Mouse (Mus musculus) thymus, postnatal 0 days (tissue): ENCODE data around the gene Rab5b. TPM values are rescaled to one million over a fixed set of nuclear protein-coding genes. Genes with fewer than 3 reads are reported as not detected.
A peak's percentile ranks its signal among the peaks of the same experiment; 100 is the strongest.
"Not testable (repeated sequence)": the region's sequence is repeated elsewhere in the genome, so short reads cannot be mapped to it uniquely, and the experiment has no call there.

Source experiments
- DNase-seq: peaks from one replicate; pipeline ENCODE4 v3.0.0-alpha.2; 2015; ENCODE audit warnings: low spot score
- polyA plus RNA-seq: library from polyadenylated mRNA; unstranded; fragments of >200 nt; fragmentation: Nextera tagmentation; extraction: Ambion mirVana; gene quantifications from 2 replicates; pipeline ENCODE4 v1.2.1, GENCODE M21; 2015

Gene Rab5b
- polyA plus RNA-seq, 1 experiment from 2014 or later = 46.5 TPM

- DNase-seq = peak; percentile 58
Observed at GRCm38 (mm10) chr10:128645111-128646011, 50.7 kb downstream of the Rab5b start, which contains the start of gene Ikzf4. Gene Ikzf4 (minus strand): TSS chr10:128645991.

- DNase-seq = no peak
Observed at GRCm38 (mm10) chr10:128642749-128643148, 53.3 kb downstream of the Rab5b start.

GRCm38 (mm10) chr10:128641871-128642270 is 54.2 kb downstream of the Rab5b start:
- DNase-seq = no peak

- no peak for DNase-seq
Observed at GRCm38 (mm10) chr10:128640891-128641290, 55.2 kb downstream of the Rab5b start.

DNA sequence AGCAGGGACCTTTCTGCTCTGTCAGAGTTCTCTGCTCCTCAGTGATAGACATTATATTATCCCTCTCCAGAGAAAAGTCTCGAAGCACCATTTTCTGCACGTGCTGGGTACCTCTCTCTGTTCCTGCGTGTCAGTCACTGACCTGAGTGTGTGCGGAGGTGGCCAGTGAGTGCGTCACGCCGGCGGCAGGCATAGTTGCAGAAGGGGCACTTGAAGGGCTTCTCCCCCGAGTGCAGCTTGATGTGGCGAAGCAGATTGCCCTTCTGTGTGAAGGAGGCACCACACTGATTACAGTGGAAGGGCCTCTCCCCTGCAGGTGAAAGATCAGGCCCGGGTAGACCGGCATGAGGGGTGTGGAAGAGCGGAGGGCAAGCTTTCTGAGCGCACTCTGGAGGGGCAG is 56.1 kb downstream of the Rab5b start:
- no peak for DNase-seq

- peak; percentile 83 for DNase-seq
Observed at GRCm38 (mm10) chr10:128637011-128637410, 59.1 kb downstream of the Rab5b start.

DNA sequence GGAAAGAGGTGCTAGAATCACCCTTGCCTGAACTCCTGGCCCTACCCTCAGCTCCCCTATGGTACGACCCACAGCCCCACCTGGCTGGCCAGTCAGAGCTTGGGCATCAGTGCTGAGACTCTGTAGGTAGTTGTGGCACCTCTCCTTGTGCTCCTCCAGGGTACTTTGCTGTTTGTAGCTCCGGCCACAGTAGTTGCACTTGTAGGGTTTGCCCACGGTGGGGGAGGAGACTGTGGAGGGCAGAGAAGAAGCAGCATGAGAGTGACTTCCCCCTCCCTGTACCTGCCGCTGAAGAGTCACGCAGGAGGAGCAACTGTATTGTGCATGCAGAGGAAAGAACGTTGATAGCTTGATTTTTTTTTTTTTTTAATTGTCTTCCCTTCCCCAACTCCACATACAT is 59.5 kb downstream of the Rab5b start:
- DNase-seq = peak; percentile 55

DNA sequence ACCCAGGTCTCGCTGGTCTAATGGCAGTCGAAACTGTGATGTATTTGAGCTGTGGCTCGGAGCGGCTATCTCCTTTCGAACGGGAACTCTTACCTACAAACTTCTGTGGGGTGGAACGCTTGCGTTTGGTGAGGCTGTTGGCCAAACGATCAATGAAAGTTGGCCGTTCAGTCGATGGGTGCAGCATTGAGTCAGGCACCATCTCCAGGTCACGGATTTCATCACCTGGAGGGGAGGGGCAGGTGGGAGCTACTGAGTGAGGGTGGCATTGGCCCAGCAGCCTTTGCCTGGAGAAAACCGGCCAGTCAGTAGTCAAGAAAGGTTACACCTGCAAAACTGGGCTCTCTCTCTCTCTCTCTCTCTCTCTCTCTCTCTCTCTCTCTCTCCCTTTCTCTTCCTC is 60.4 kb downstream of the Rab5b start:
- no peak for DNase-seq

DNA sequence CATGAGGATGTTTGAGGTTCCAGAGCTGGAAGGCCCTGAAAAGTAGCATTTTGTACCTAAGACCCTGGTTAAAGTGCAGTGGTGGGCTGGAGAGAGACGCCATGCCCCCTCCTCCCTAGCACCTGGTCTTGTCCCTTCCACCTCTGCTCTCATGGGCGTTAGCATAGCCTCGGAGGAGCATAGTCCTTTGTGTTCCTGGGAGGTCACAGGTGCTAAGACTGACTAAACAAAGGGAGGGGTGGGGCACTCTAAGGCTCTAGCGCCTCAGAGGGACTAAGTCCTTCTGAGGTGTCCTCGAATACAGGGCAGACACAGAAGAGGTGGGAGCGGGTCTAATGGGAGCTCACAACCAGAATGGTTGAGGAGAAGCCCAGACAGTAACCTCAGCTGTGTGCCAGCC is 64.5 kb downstream of the Rab5b start:
- DNase-seq = no peak

DNA sequence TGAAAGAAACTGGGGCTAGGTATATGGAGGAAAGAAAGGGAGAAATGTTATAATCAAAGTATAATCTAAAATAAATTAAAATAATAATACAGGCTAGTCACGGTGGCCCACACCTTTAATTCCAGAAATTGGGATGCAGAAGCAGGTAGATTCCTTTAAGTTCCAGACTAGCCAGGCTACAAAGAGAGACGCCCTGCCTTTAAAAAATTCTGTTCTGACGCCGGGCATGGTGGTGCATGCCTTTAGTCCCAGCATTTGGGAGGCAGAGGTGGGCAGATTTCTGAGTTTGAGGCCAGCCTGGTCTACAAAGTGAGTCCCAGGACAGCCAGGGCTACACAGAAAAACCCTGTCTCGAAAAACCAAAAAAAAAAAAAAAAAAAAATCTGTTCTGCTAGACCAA is 65.8 kb downstream of the Rab5b start:
- DNase-seq = not testable (repeated sequence)

DNA sequence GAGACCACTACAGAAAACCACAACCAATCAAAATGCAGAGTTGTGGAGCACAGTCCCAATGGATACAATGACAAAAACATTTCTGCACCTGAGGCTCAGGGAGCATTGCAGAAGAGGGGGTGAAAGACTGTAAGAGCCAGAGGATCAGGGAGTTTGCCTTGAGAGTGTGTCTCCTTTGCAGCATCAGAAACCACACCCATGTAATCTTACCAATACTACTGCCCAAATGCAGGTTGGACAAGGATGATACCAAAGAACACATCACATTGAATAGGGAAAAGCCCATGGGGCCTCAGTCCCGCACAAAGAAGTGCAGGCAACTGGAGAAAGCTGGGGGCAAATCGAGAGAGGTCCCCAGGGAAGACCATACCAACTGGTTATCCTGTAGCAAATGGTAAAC is 66.3 kb downstream of the Rab5b start:
- no peak for DNase-seq

DNA sequence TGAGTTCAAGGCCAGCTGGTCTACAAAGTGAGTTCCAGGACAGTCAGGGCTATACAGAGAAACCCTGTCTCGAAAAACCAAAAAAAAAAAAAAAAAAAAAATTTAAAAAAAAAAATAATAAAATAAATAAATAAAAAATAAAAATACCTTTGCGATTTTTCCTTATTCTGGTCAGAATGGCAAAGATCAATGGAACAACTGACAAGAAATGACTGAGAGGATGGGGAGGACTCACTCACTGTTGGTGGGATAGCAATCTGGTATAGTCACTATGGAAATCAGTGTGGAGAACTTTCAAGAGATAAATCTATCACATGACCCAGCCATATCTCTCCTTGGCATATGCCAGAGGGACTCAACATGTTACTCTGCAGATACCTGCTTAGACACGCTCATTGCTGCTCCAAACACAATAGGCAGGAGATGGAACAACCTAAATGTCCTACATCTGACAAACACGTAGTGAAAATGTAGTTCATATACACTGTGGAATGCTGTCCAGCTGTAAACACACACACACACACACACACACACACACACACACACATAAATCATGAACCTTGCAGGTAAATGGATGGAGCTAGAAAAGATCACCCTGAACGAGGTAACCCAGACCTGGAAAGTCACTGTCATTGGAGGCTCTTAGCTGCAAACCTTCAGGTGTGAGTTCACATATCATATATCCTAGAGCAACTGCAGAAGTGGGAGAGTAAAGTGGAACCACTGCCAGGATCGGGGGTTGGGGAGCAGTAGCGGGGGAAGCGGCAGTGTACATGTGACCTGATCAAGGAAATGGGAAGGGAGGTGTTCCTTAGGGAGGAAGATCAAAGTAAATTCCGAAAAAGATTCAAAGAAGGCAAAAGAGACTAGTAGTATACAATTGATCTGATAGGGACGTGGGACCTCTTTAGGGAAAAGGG is 68.4 kb downstream of the Rab5b start:
- no peak for DNase-seq

Other genes starting within 250 kb of the Rab5b start
- 37.2 and 41.7 TPM in 2 replicates for gene Smarcc2, start 237.0 kb downstream of the Rab5b start, polyA plus RNA-seq
- gene Myl6, start 202.1 kb downstream of the Rab5b start, polyA plus RNA-seq = 963 and 1,020 TPM in 2 replicates
- gene Myl6b, start 197.6 kb downstream of the Rab5b start, polyA plus RNA-seq = 3.8 and 5.2 TPM in 2 replicates
- gene Esyt1, start 170.4 kb downstream of the Rab5b start, polyA plus RNA-seq = 43.2 and 44.6 TPM in 2 replicates
- 17.8 and 18.8 TPM in 2 replicates for gene Zc3h10, start 148.5 kb downstream of the Rab5b start, polyA plus RNA-seq
- 4,302 and 4,551 TPM in 2 replicates for gene Rpl41, start 147.0 kb downstream of the Rab5b start, polyA plus RNA-seq
- 238 and 264 TPM in 2 replicates for gene Pa2g4, start 130.3 kb downstream of the Rab5b start, polyA plus RNA-seq
- 0.85 and 0.87 TPM in 2 replicates for gene Erbb3, start 106.6 kb downstream of the Rab5b start, polyA plus RNA-seq
- 1,143 and 1,215 TPM in 2 replicates for gene Rps26, start 69.5 kb downstream of the Rab5b start, polyA plus RNA-seq
- 0.98 and 1.1 TPM in 2 replicates for gene Ikzf4, start 50.3 kb downstream of the Rab5b start, polyA plus RNA-seq
- gene Suox, start 22.2 kb downstream of the Rab5b start, polyA plus RNA-seq = 13.4 and 16.9 TPM in 2 replicates
- 1.1 and 1.3 TPM in 2 replicates for gene Pmel, start 7.9 kb upstream of the Rab5b start, polyA plus RNA-seq
- gene Cdk2, start 8.8 kb upstream of the Rab5b start, polyA plus RNA-seq = 115 and 117 TPM in 2 replicates
- gene Dgka, start 48.6 kb upstream of the Rab5b start, polyA plus RNA-seq = 135 and 136 TPM in 2 replicates
- 74.7 and 79.2 TPM in 2 replicates for gene Pym1, start 51.6 kb upstream of the Rab5b start, polyA plus RNA-seq
- gene Mmp19, start 94.6 kb upstream of the Rab5b start, polyA plus RNA-seq = 0.48 and 0.67 TPM in 2 replicates
- gene Dnajc14, start 107.8 kb upstream of the Rab5b start, polyA plus RNA-seq = 32.5 and 32.8 TPM in 2 replicates
- 6.0 and 6.6 TPM in 2 replicates for gene Tmem198b, start 108.1 kb upstream of the Rab5b start, polyA plus RNA-seq
- 186 and 199 TPM in 2 replicates for gene Sarnp, start 121.1 kb upstream of the Rab5b start, polyA plus RNA-seq
- 102 and 113 TPM in 2 replicates for gene Ormdl2, start 125.4 kb upstream of the Rab5b start, polyA plus RNA-seq
- 2.3 and 3.0 TPM in 2 replicates for gene Gdf11, start 195.5 kb upstream of the Rab5b start, polyA plus RNA-seq
- 172 and 183 TPM in 2 replicates for gene Cd63, start 204.7 kb upstream of the Rab5b start, polyA plus RNA-seq
- 6.3 and 7.1 TPM in 2 replicates for gene Rdh5, start 226.6 kb upstream of the Rab5b start, polyA plus RNA-seq
- 251 and 253 TPM in 2 replicates for gene Bloc1s1, start 227.8 kb upstream of the Rab5b start, polyA plus RNA-seq
- gene Itga7, start 237.6 kb upstream of the Rab5b start, polyA plus RNA-seq = 2.4 and 2.5 TPM in 2 replicates